Mouse (Mus musculus) kidney, postnatal 0 days (tissue): ENCODE measurements around the gene Sytl1. TPM values are rescaled to one million over a fixed set of nuclear protein-coding genes. Genes with fewer than 3 reads are reported as not detected.

Experiments
- ATAC-seq: fragments of 200-750 bp; cut with Nextera tagmentation; replicated peaks from 2 replicates; pipeline ENCODE4 v1.8.0; 2017; ENCODE audit warnings: low read depth, moderate number of reproducible peaks, moderate TSS enrichment, moderate library complexity; ENCODE audit not compliant: low FRiP score
- DNase-seq: peaks from one replicate; pipeline ENCODE4 v3.0.0-alpha.2; 2016; ENCODE audit warnings: low spot score
- H3K27ac ChIP-seq: fragments of 300-500 bp; sonication (generic); 2 replicates; pipeline ENCODE4 v1.5.1; 2014; ENCODE audit warnings: mild to moderate bottlenecking
- H3K27me3 ChIP-seq: fragments of 300-500 bp; sonication (generic); 2 replicates; pipeline ENCODE4 v1.6.1; 2014; ENCODE audit warnings: low read length, mixed read lengths; ENCODE audit not compliant: insufficient read depth
- H3K36me3 ChIP-seq: fragments of 300-500 bp; sonication (generic); 2 replicates; pipeline ENCODE4 v1.6.1; 2014; ENCODE audit warnings: low read length, mixed read lengths; ENCODE audit not compliant: insufficient read depth
- H3K4me1 ChIP-seq: fragments of 300-500 bp; sonication (generic); replicated peaks from 2 replicates; pipeline ENCODE4 v1.6.1; 2014; ENCODE audit warnings: antibody characterized with exemption, low read length, mixed read lengths; ENCODE audit not compliant: insufficient read depth
- H3K4me2 ChIP-seq: fragments of 300-500 bp; sonication (generic); 2 replicates; pipeline ENCODE4 v1.6.1; 2014; ENCODE audit warnings: mild to moderate bottlenecking, low read length, moderate library complexity, mixed read lengths
- H3K4me3 ChIP-seq: fragments of 300-500 bp; sonication (generic); replicated peaks from 2 replicates; pipeline ENCODE4 v1.5.1; 2014; ENCODE audit warnings: low read depth, low read length
- H3K9ac ChIP-seq: fragments of 300-500 bp; sonication (generic); 2 replicates; pipeline ENCODE4 v1.6.1; 2014; ENCODE audit warnings: low read depth, low read length
- H3K9me3 ChIP-seq: fragments of 300-500 bp; sonication (generic); replicated peaks from 2 replicates; pipeline ENCODE4 v1.6.1; 2016; ENCODE audit warnings: low read length, inconsistent platforms, mixed read lengths
- CTCF ChIP-seq: IDR thresholded peaks from 2 replicates; pipeline ENCODE4 v1.5.1; 2016; ENCODE audit warnings: antibody characterized with exemption, low read depth, mild to moderate bottlenecking, moderate library complexity
- WGBS: fragments of 180-500 bp; shearing (Covaris S2); extraction: QIAGEN DNeasy Blood & Tissue Kit; methylation state at CpG from one replicate; pipeline ENCODE4 v1.1.7; 2014; 5-methylcytosine and 5-hydroxymethylcytosine counted together
- polyA plus RNA-seq: library from polyadenylated mRNA; unstranded; fragments of >200 nt; fragmentation: Nextera tagmentation; extraction: Ambion mirVana; gene quantifications from 2 replicates; pipeline ENCODE4 v1.2.1, GENCODE M21; 2015

Sytl1 gene
- polyA plus RNA-seq, 1 experiment from 2014 or later: 2.8 TPM

DNA sequence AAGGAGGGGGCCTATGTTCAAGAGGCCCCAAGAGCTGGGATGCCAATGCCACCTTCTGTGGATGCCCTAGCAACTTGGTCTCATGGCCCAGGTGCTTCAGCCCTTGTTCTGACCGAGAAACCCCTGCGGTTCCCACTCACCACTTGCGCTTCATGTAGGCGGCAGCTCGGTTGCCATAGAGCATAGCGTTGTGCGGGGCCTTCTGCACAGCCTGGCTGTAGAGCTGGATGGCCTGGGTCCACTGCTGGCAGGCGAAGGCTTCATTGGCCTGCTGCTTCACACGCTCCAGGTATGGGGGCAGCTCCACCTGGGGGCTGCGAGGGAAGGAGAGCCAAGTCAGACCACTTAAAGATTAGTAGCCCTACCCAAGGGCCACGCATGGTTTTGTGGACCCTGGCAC, 37.5 kb upstream of the Sytl1 start:
- TF ChIP-seq CTCF: no peak
- no peak overlapping the region for H3K4me2 ChIP-seq
- no peaks in the 10 kb centered on the region for H3K27me3 ChIP-seq
- H3K4me3 ChIP-seq: no peak overlapping the region
- no peak for ATAC-seq
- WGBS: 92% methylated on average over 11 of the region's 11 CpGs
- peaks cover 19% of the 10 kb centered on the region for H3K36me3 ChIP-seq
- no peak overlapping the region for H3K9ac ChIP-seq
- H3K27ac ChIP-seq: no peak overlapping the region
- no peaks in the 10 kb centered on the region for H3K4me1 ChIP-seq
- no peak for DNase-seq
- no peaks in the 10 kb centered on the region for H3K9me3 ChIP-seq

DNA sequence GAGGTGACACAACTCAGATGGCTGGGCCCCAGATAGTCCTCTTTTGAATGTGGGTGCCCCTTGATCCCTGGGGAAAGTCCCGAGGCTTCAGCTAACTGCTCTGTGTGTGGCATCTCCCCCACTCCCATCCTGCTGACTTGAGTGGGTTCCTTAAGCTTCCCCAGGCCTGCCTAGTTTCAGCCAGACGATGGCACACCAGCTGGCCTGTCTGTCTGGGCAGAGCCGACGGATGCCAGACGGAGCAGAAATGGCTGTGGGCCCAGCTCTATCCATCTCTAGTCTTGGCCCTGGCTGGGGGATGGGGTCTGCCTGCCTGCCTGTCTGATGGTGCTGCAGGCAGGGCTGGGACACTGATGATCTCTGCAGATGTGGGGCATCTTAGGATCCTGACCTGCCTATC, 36.8 kb upstream of the Sytl1 start:
- Histone ChIP-seq H3K36me3 (peaks cover 19% of the 10 kb centered on the region), H3K9me3 (no peaks in the 10 kb centered on the region), H3K4me3 (no peak overlapping the region), H3K9ac (no peak overlapping the region), H3K27ac (no peak overlapping the region), H3K4me1 (no peaks in the 10 kb centered on the region), H3K27me3 (no peaks in the 10 kb centered on the region), H3K4me2 (no peak overlapping the region)
- no peak for TF ChIP-seq CTCF
- DNase-seq (no peak), ATAC-seq (no peak)
- WGBS: 67% methylated on average over 5 of the region's 5 CpGs

DNA sequence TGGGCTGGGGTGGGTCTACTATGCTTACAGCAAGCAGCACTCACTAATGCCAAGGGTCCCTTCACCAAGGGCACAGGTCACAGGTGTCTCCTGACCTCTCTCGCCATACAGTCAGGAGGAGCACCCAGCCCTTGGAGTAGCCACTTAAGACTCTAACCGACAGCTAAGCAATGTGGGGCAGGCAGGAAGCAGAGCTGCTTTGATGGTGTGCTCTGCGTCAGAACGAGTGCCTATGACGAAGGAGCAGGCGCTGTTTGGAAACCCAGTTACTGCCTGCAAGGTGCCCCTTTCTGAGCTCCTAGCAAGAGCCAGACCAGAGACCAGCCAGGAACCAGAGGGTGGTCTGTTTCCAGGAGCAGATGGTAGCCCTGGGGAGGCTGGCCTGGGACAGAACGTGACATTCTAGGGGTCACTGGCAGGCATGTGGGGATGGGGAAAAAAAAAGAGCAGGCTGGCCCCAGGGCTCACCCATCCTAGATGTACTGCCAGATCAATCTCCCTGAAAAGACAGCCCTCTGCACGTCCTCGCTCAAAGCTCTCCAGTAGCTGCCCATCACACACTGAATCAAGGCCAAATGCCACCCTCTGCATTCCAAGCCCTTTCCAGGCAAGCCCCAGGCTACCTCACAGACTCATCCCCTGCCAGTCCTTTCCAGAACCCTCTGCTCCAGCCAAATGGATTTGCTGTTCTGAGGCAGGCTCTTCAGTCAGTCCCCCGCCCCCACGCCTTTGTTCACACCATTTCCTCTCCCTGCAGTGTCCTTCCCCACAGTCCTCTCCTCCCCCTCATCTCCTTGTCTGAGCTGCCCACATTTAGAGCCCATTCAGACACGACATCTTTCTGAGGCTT, 35.8 kb upstream of the Sytl1 start:
- Histone ChIP-seq H3K4me1 (no peaks in the 10 kb centered on the region), H3K4me3 (no peak overlapping the region), H3K9me3 (no peaks in the 10 kb centered on the region), H3K27ac (no peak overlapping the region), H3K4me2 (no peak overlapping the region), H3K27me3 (no peaks in the 10 kb centered on the region), H3K36me3 (peaks cover 19% of the 10 kb centered on the region), H3K9ac (no peak overlapping the region)
- DNase-seq: peak; percentile 19
- TF ChIP-seq CTCF: no peak
- WGBS: 51% methylated on average over 12 of the region's 12 CpGs
- no peak for ATAC-seq

DNA sequence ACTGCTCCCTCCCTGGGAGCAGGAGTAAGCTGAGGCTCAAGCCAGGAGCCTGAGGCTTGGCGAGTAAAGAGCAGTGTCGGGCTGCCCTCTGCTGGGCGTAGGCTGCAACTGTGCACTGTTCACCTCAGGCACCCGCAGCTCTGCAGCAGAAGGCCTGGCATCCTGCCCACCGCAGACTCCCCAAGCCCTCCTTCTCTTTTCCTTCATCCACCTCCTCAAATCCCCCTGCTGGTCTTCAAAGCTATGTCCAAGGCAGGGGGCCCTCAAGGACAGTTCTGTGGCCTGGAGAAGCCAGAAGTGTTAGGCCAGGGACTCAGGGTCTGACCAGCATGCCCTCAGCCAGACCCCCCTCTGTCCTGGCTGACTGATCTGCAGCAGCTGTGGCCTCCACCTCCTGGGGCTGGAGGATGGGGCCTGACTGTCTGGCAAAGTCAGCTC, 34.9 kb upstream of the Sytl1 start:
- H3K27me3 ChIP-seq: no peaks in the 10 kb centered on the region
- DNase-seq: peak; percentile 87
- peak; percentile 91 for TF ChIP-seq CTCF
- no peak overlapping the region for H3K27ac ChIP-seq
- no peaks in the 10 kb centered on the region for H3K9me3 ChIP-seq
- no peak overlapping the region for H3K4me2 ChIP-seq
- 0 out of 2 replicates have a peak, but pooled peaks cover 4% of the 10 kb centered on the region for H3K4me1 ChIP-seq
- WGBS: 3% methylated on average over 5 of the region's 5 CpGs
- ATAC-seq: 0 out of 2 replicates have a peak, but pooled peaks have one; percentile 14
- H3K9ac ChIP-seq: no peak overlapping the region
- H3K36me3 ChIP-seq: peaks cover 19% of the 10 kb centered on the region
- H3K4me3 ChIP-seq: no peak overlapping the region

DNA sequence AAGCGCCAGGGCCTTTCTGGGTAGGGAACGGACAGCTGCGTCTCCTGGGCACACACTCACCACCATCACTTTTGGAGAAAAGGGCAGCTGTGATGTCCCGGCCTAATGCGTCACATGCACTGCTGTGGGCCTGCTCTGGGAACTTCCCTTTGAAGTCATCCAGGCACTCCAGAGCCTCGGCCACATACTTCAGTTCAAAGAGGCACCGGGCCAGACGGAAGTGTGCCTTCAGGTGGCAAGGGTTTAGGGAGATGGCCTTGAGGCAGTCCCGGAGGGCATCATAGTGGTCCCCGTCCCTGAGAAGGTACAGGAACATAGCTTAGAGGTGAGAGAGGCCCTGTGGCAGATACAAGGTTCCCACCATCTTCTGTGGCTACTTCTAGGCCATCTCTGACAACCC, 34.4 kb upstream of the Sytl1 start:
- Histone ChIP-seq H3K4me1 (0 out of 2 replicates have a peak, but pooled peaks cover 4% of the 10 kb centered on the region), H3K4me2 (no peak overlapping the region), H3K9ac (no peak overlapping the region), H3K27ac (no peak overlapping the region), H3K36me3 (peaks cover 19% of the 10 kb centered on the region), H3K4me3 (no peak overlapping the region), H3K27me3 (no peaks in the 10 kb centered on the region), H3K9me3 (no peaks in the 10 kb centered on the region)
- TF ChIP-seq CTCF: no peak
- WGBS: 66% methylated on average over 10 of the region's 10 CpGs
- no peak for ATAC-seq
- DNase-seq: no peak

DNA sequence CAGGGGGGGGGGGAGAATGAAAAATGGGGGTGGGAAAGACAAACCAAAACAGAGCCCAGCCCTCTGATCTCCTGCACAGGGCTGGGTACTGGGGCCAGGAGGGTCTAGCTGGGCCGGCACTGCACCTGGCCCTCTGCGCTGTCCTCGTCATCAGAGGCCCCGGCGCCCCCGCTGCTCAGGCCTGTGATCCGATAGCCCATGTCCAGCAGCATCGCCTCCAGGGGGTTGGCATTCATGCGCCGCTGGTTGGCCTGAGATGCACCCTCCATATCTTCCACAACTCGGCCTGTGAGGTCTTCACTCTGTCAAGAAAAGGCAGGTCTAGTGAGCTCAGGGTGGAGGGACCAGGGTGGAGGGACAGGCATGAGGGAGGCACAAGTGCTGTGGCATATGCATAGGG, 31.2 kb upstream of the Sytl1 start:
- no peak overlapping the region for H3K4me3 ChIP-seq
- DNase-seq: peak; percentile 27
- no peak; the same call in 1 of the 2 replicates for ATAC-seq
- no peaks in the 10 kb centered on the region for H3K9me3 ChIP-seq
- H3K9ac ChIP-seq: 0 out of 2 replicates have a peak overlapping the region, but pooled peaks have one; percentile 5
- H3K36me3 ChIP-seq: no peaks in the 10 kb centered on the region
- 0 out of 2 replicates have a peak overlapping the region, but pooled peaks have one; percentile 76 for H3K27ac ChIP-seq
- no peak for TF ChIP-seq CTCF
- H3K4me1 ChIP-seq: 0 out of 2 replicates have a peak, but pooled peaks cover 4% of the 10 kb centered on the region
- WGBS: 40% methylated on average over 11 of the region's 11 CpGs
- H3K27me3 ChIP-seq: no peaks in the 10 kb centered on the region
- H3K4me2 ChIP-seq: no peak overlapping the region
